Mouse (Mus musculus) forebrain, embryonic 16.5 days (tissue): ENCODE measurements at regions not wholly inside any gene's neighbourhood (a gene's known extent, or its start where the extent isn't known, plus 50 kb on each side); places are given as distances from the start of the nearest gene placed in this dataset.

Experiments used
- ATAC-seq: fragments of 200-750 bp; cut with Nextera tagmentation; 2 replicates; pipeline ENCODE4 v1.8.0; 2017; ENCODE audit warnings: mild to moderate bottlenecking, moderate library complexity
- H3K27ac ChIP-seq: fragments of 300-500 bp; sonication (generic); 2 replicates; pipeline ENCODE4 v1.5.1; 2014; ENCODE audit warnings: low read length, control low read depth
- H3K27me3 ChIP-seq: fragments of 300-500 bp; sonication (generic); replicated peaks from 2 replicates; pipeline ENCODE4 v1.6.1; 2014; ENCODE audit warnings: low read length; ENCODE audit not compliant: control insufficient read depth, insufficient read depth
- H3K36me3 ChIP-seq: fragments of 300-500 bp; sonication (generic); 2 replicates; pipeline ENCODE4 v1.6.1; 2014; ENCODE audit not compliant: control insufficient read depth, insufficient read depth
- H3K4me1 ChIP-seq: fragments of 300-500 bp; sonication (generic); replicated peaks from 2 replicates; pipeline ENCODE4 v1.6.1; 2014; ENCODE audit warnings: low read length; ENCODE audit not compliant: control insufficient read depth, insufficient read depth
- H3K4me2 ChIP-seq: fragments of 300-500 bp; sonication (generic); 2 replicates; pipeline ENCODE4 v1.6.1; 2014; ENCODE audit warnings: mild to moderate bottlenecking, low read length, control low read depth
- H3K4me3 ChIP-seq: fragments of 300-500 bp; sonication (generic); replicated peaks from 2 replicates; pipeline ENCODE4 v1.5.1; 2014; ENCODE audit warnings: mild to moderate bottlenecking, low read length, control low read depth
- H3K9ac ChIP-seq: fragments of 300-500 bp; sonication (generic); replicated peaks from 2 replicates; pipeline ENCODE4 v1.6.1; 2014; ENCODE audit warnings: low read depth, low read length, control low read depth
- H3K9me3 ChIP-seq: fragments of 300-500 bp; sonication (generic); 2 replicates; pipeline ENCODE4 v1.6.1; 2016; ENCODE audit warnings: low read length; ENCODE audit not compliant: control insufficient read depth
- WGBS: fragments of 180-500 bp; shearing (Covaris S2); extraction: QIAGEN DNeasy Blood & Tissue Kit; methylation state at CpG from one replicate; pipeline ENCODE4 v1.1.7; 2014; 5-methylcytosine and 5-hydroxymethylcytosine counted together

DNA sequence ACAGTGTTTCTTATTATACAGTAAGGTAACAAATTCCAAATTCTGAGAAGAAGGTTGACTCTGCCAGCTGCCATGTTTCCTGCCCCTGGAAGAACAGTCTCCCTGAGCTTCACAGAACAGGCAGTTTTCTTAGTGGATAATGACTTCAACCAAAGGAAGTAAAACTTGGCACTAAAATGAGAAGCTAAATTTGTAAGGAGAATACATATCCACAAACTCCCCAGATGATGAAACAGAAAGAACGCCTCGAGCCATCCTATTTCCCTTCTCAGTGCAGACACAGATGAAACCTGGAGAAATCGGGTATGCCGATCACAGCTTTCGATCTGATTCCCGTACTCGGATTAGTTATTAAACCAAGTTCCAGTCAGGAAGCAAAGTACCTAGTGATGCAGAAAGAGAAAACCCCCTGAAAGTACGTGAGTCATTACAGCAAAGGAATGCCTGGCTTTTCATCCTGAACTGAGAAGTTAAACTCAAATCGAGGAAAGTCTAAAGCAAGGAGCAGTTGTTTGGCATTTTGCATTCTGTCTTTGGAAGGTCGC lies 143.7 kb downstream of the Nsun3 start:
- Histone ChIP-seq H3K9ac (no peak overlapping the region), H3K27me3 (no peaks in the 10 kb centered on the region)

DNA sequence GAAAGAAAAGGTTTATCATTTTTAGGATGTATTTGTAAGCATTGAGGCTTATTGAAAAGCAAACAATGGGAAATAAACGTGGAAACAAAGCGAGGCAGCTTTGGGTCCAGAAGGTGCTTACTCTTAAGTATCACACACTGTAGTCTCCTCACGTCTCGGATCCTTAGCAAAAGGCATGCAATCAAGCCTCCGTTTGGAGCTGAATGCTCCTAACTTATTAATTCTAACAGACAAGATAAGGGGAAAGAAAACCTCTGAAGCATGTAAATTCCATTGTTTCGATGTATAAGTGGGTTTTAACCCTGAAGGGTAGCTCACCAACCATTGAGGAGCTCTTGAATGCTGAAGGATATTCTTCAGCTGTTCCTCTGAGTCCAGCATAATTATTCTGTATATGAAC lies 162.7 kb downstream of the Nsun3 start:
- H3K27ac ChIP-seq, result no peak overlapping the region
- WGBS, result 50% methylated on average over 6 of the region's 6 CpGs

More for the DNA sequence above, 143.7 kb downstream of the Nsun3 start:
- Histone ChIP-seq H3K9me3 (peaks cover 3% of the 10 kb centered on the region; the same call in 1 of the 2 replicates), H3K4me2 (no peak overlapping the region), H3K4me3 (no peak overlapping the region), H3K36me3 (no peaks in the 10 kb centered on the region), H3K27ac (no peak overlapping the region), H3K4me1 (no peaks in the 10 kb centered on the region)
- no peak for ATAC-seq
- 90% methylated on average over 10 of the region's 10 CpGs for WGBS

DNA sequence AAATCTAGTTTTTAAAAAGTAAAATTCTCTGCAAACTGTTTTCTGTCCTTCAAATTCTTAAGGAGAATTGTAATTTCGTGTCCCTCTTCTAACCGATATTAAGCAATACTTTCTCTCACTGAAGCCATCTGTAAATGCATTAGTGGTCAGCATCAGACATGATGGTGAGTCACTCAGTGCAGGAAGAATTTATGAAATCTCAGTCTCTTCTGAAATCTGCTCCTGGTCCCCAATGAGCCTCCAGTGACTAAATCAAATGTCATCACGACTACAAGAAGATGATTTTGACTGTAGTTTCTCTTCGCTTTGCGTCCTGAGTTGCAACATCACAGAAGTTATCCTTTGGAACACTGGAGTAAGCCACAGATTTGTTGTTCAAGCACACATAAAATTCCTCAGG lies 175.7 kb downstream of the Nsun3 start:
- Histone ChIP-seq H3K27me3 (no peaks in the 10 kb centered on the region), H3K9ac (no peak overlapping the region), H3K36me3 (no peaks in the 10 kb centered on the region), H3K4me3 (no peak overlapping the region), H3K9me3 (no peaks in the 10 kb centered on the region), H3K4me2 (no peak overlapping the region), H3K27ac (no peak overlapping the region), H3K4me1 (no peaks in the 10 kb centered on the region)
- 93% methylated on average over 5 of the region's 5 CpGs for WGBS
- no peak for ATAC-seq

More for the DNA sequence above, 162.7 kb downstream of the Nsun3 start:
- Histone ChIP-seq H3K4me1 (no peaks in the 10 kb centered on the region), H3K4me2 (no peak overlapping the region), H3K27me3 (no peaks in the 10 kb centered on the region), H3K9ac (no peak overlapping the region), H3K36me3 (no peaks in the 10 kb centered on the region), H3K4me3 (no peak overlapping the region), H3K9me3 (no peaks in the 10 kb centered on the region)
- ATAC-seq, result no peak

- no peaks in the 10 kb centered on the region for H3K4me1 ChIP-seq
- 82% methylated on average over 3 of the region's 3 CpGs for WGBS
- H3K27ac ChIP-seq, result no peak overlapping the region
- no peak for ATAC-seq
- no peak overlapping the region for H3K9ac ChIP-seq
- no peaks in the 10 kb centered on the region for H3K27me3 ChIP-seq
- no peaks in the 10 kb centered on the region for H3K9me3 ChIP-seq
- H3K4me3 ChIP-seq, result no peak overlapping the region
- H3K4me2 ChIP-seq, result no peak overlapping the region
- H3K36me3 ChIP-seq, result no peaks in the 10 kb centered on the region
Measured at GRCm38 (mm10) chr16:62608617-62609016, 178.0 kb downstream of the Nsun3 start.

- no peak for ATAC-seq
- Histone ChIP-seq H3K36me3 (no peaks in the 10 kb centered on the region), H3K27me3 (no peaks in the 10 kb centered on the region), H3K9ac (no peak overlapping the region), H3K4me2 (no peak overlapping the region), H3K4me1 (no peaks in the 10 kb centered on the region), H3K4me3 (no peak overlapping the region), H3K9me3 (no peaks in the 10 kb centered on the region), H3K27ac (no peak overlapping the region)
- 94% methylated on average over 1 of the region's 1 CpGs for WGBS
Measured at GRCm38 (mm10) chr16:62605920-62606319, 180.7 kb downstream of the Nsun3 start.

DNA sequence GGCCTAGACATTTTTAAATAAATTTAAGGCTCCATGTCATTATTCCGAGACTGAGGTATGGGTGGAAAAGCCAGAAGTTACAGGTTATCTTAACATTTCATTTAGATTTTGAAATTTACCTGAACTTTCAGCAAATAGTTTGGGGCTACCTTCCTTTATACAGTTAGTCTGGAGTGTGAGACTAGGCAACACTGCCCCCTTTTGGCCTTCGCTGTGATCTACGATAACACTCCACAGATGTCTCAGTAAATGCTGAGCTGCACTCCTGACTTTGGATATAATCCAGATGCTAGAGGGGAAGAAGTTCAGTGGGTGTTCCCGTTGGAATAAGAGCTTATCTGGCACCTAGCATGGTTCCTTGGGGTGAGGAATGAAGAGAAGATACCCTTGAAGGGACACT lies 224.6 kb downstream of the Nsun3 start:
- no peaks in the 10 kb centered on the region for H3K4me1 ChIP-seq
- no peak overlapping the region for H3K4me3 ChIP-seq
- H3K27ac ChIP-seq, result no peak overlapping the region
- H3K9ac ChIP-seq, result no peak overlapping the region
- no peaks in the 10 kb centered on the region for H3K27me3 ChIP-seq
- ATAC-seq, result peak; percentile 81
- no peaks in the 10 kb centered on the region for H3K36me3 ChIP-seq
- no peak overlapping the region for H3K4me2 ChIP-seq
- H3K9me3 ChIP-seq, result no peaks in the 10 kb centered on the region
- 39% methylated on average over 4 of the region's 4 CpGs for WGBS

DNA sequence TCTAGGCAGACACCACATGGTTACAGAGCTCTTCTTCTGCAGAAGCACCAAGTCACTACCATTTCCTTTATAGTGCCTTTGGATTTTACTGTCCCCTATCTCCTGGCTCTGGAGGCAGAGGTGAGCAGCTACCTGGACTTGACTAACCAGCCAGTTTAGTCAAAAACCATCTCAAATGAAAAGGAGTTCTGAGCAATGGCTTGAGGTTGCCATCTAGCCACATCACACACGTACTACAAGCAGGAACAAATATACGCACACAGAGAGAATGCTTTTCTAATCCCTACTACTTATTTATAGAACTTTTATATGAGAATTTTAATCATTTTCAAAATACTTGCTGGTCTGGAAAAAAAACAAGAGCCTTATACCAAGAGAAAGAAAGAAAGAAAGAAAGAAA lies 243.5 kb downstream of the Nsun3 start:
- Histone ChIP-seq H3K9me3 (no peaks in the 10 kb centered on the region), H3K9ac (no peak overlapping the region), H3K4me2 (no peak overlapping the region), H3K27me3 (no peaks in the 10 kb centered on the region), H3K27ac (no peak overlapping the region), H3K4me3 (no peak overlapping the region), H3K36me3 (no peaks in the 10 kb centered on the region), H3K4me1 (peaks cover 3% of the 10 kb centered on the region; the same call in 1 of the 2 replicates)
- no peak for ATAC-seq
- 88% methylated on average over 2 of the region's 2 CpGs for WGBS

DNA sequence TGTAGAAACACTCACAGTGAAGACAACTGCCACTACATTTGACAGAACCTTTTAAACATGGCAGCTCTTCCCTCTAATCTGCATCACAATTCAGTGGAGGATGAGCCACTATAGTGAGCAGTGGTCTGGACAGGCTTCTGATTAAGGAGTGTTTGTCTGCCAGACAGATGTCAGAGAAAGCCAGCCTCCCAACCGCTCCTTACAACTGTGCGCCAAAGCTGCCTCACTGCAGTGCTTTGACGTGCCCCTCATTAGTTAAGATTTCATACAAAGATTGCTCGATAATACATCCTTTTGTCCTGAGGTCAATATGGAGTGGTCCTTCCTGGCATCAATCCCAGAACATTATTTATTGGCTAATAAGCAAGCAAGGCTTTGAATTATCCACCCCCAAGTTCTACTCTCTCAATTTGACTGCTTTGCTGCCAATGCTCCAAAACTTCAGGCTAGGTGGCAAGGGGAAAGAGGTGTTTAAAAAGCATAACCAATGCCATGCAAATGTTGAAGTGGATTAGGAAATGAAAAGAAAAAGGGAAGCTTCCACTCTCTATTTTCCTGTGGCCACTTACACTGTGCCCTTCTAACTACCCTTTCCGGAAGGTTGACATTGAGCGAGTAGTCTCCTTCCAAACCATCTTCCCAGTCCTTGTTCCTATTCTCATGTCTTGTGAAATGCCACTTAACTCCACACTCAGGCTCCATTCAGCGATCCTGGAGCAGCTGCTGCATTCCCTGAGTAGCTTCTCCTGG lies 248.7 kb downstream of the Nsun3 start:
- H3K9ac ChIP-seq, result no peak overlapping the region
- peak; percentile 99 for ATAC-seq
- H3K4me3 ChIP-seq, result no peak overlapping the region
- no peak overlapping the region for H3K27ac ChIP-seq
- no peaks in the 10 kb centered on the region for H3K27me3 ChIP-seq
- peaks cover 9% of the 10 kb centered on the region for H3K4me1 ChIP-seq
- H3K9me3 ChIP-seq, result no peaks in the 10 kb centered on the region
- no peak overlapping the region for H3K4me2 ChIP-seq
- no peaks in the 10 kb centered on the region for H3K36me3 ChIP-seq
- 35% methylated on average over 7 of the region's 7 CpGs for WGBS

- no peak for ATAC-seq
Measured at GRCm38 (mm10) chr16:62509321-62509720, 277.3 kb downstream of the Nsun3 start.

More at GRCm38 (mm10) chr16:62509321-62509720, 277.3 kb downstream of the Nsun3 start:
- no peak overlapping the region for H3K4me2 ChIP-seq
- H3K27me3 ChIP-seq, result no peaks in the 10 kb centered on the region
- no peaks in the 10 kb centered on the region for H3K9me3 ChIP-seq
- H3K4me3 ChIP-seq, result no peak overlapping the region
- H3K4me1 ChIP-seq, result no peaks in the 10 kb centered on the region
- no peak overlapping the region for H3K9ac ChIP-seq
- no peaks in the 10 kb centered on the region for H3K36me3 ChIP-seq
- WGBS, result 70% methylated on average over 1 of the region's 1 CpGs
- no peak overlapping the region for H3K27ac ChIP-seq
